Comparison of ENCODE assay signal across 19 mouse cellular contexts in genomic region chr16:95256648-95257047, GRCm38 (mm10). TPM values are rescaled to one million over a fixed set of nuclear protein-coding genes. Genes with fewer than 3 reads are reported as not detected.
"Had no signal": no experiment of that assay in that cellular context is flagged by ENCODE, and none has a peak within 500 bp of the region (broad histone marks: within the 10 kb centered on the region; RNA-seq: fewer than 3 reads in every experiment).

No protein-coding gene starts in this region.

- H3K4me3 ChIP-seq: liver, embryonic 12.5 days; midbrain, embryonic 10.5 days; midbrain, embryonic 12.5 days; myocyte; neural tube, embryonic 13.5 days; neural tube, embryonic 15.5 days had no signal

- H3K4me2 ChIP-seq: liver, embryonic 12.5 days; lung, embryonic 14.5 days; midbrain, embryonic 12.5 days; neural tube, embryonic 13.5 days; neural tube, embryonic 15.5 days had no signal

- H3K9ac ChIP-seq: liver, embryonic 12.5 days; liver, embryonic 14.5 days; lung, embryonic 14.5 days; midbrain, embryonic 12.5 days; neural tube, embryonic 13.5 days; neural tube, embryonic 15.5 days had no signal

- H3K27me3 ChIP-seq: midbrain, embryonic 12.5 days; neural tube, embryonic 13.5 days; neural tube, embryonic 15.5 days had no signal

- ATAC-seq: liver, embryonic 12.5 days; midbrain, embryonic 16.5 days had no signal

- H3K9me3 ChIP-seq: liver, embryonic 12.5 days; midbrain, embryonic 10.5 days; midbrain, embryonic 12.5 days; neural tube, embryonic 13.5 days; neural tube, embryonic 15.5 days had no signal

- H3K27ac ChIP-seq: liver, embryonic 12.5 days; liver, embryonic 14.5 days; midbrain, embryonic 10.5 days; midbrain, embryonic 12.5 days; neural tube, embryonic 13.5 days; neural tube, embryonic 15.5 days had no signal

- DNase-seq: lung, embryonic 14.5 days; midbrain, embryonic 14.5 days; retina, postnatal 1 day; right cerebral cortex, adult 18-20 months; right cerebral cortex, postnatal 25 days; right cerebral cortex, postnatal 4 days; spleen, adult 18-20 months; thymus, adult 18-20 months; thymus, postnatal 14 days; thymus, postnatal 36 days had no signal

- H3K36me3 ChIP-seq: liver, embryonic 12.5 days; midbrain, embryonic 10.5 days; midbrain, embryonic 12.5 days; neural tube, embryonic 13.5 days; neural tube, embryonic 15.5 days had no signal

- H3K4me1 ChIP-seq: liver, embryonic 12.5 days; midbrain, embryonic 10.5 days; midbrain, embryonic 12.5 days; neural tube, embryonic 13.5 days; neural tube, embryonic 15.5 days had no signal

RNA-seq across cellular contexts. Expression of gene Kcnj15, which starts 0.7 kb away (rescaled TPM):
- total RNA-seq: megakaryocyte-erythroid progenitor cell, adult 5-6 weeks had no signal
- polyA plus RNA-seq: midbrain, embryonic 14.5 days had no signal
